Mouse (Mus musculus) intestine, embryonic 15.5 days (tissue): ENCODE results near the gene Tbx21. TPM values are rescaled to one million over a fixed set of nuclear protein-coding genes. Genes with fewer than 3 reads are reported as not detected.

Experiments
- ATAC-seq: fragments of 200-750 bp; cut with Nextera tagmentation; 2 replicates; pipeline ENCODE4 v1.8.0; 2017; ENCODE audit warnings: moderate TSS enrichment, moderate library complexity
- H3K27ac ChIP-seq: fragments of 300-500 bp; sonication (generic); 2 replicates; pipeline ENCODE4 v1.5.1; 2015; ENCODE audit warnings: mild to moderate bottlenecking, inconsistent platforms
- H3K27me3 ChIP-seq: fragments of 300-500 bp; sonication (generic); replicated peaks from 2 replicates; pipeline ENCODE4 v1.6.1; 2015; ENCODE audit warnings: inconsistent platforms
- H3K36me3 ChIP-seq: fragments of 300-500 bp; sonication (generic); 2 replicates; pipeline ENCODE4 v1.6.1; 2015; ENCODE audit warnings: inconsistent platforms
- H3K4me1 ChIP-seq: fragments of 300-500 bp; sonication (generic); replicated peaks from 2 replicates; pipeline ENCODE4 v1.6.1; 2015; ENCODE audit warnings: inconsistent platforms
- H3K4me2 ChIP-seq: fragments of 300-500 bp; sonication (generic); replicated peaks from 2 replicates; pipeline ENCODE4 v1.6.1; 2015; ENCODE audit warnings: mild to moderate bottlenecking, inconsistent platforms
- H3K4me3 ChIP-seq: fragments of 300-500 bp; sonication (generic); replicated peaks from 2 replicates; pipeline ENCODE4 v1.5.1; 2015; ENCODE audit warnings: inconsistent platforms
- H3K9ac ChIP-seq: fragments of 300-500 bp; sonication (generic); 2 replicates; pipeline ENCODE4 v1.6.1; 2015; ENCODE audit warnings: inconsistent platforms
- H3K9me3 ChIP-seq: fragments of 300-500 bp; sonication (generic); 2 replicates; pipeline ENCODE4 v1.6.1; 2016; ENCODE audit warnings: inconsistent platforms
- WGBS: fragments of 180-500 bp; shearing (Covaris S2); methylation state at CpG from one replicate; pipeline ENCODE4 v1.1.7; 2015; 5-methylcytosine and 5-hydroxymethylcytosine counted together
- polyA plus RNA-seq: library from polyadenylated mRNA; unstranded; fragments of >200 nt; fragmentation: Nextera tagmentation; extraction: Ambion mirVana; gene quantifications from 2 replicates; pipeline ENCODE4 v1.2.1, GENCODE M21; 2015

The Tbx21 gene
- 0.24 and 0.25 TPM in 2 replicates for polyA plus RNA-seq

GRCm38 (mm10) chr11:97114671-97115601 lies at the start of gene Tbx21:
TSS of gene Tbx21 (minus strand) at chr11:97115331.
- Histone ChIP-seq H3K36me3 (no peaks in the 10 kb centered on the region), H3K9ac (peak within 1 kb of the TSS; percentile 9), H3K4me1 (peaks cover 15% of the 10 kb centered on the region), H3K9me3 (no peaks in the 10 kb centered on the region), H3K27ac (no peak within 1 kb of the TSS), H3K27me3 (peaks cover 63% of the 10 kb centered on the region), H3K4me2 (peak within 1 kb of the TSS; percentile 76), H3K4me3 (peak within 1 kb of the TSS; percentile 39)
- under 1% methylated on average over 87 of the region's 87 CpGs for WGBS
- 0 out of 2 replicates have a peak, but pooled peaks have one; percentile 23 for ATAC-seq

- no peak for ATAC-seq
- Histone ChIP-seq H3K9me3 (no peaks in the 10 kb centered on the region), H3K9ac (no peak overlapping the region), H3K27me3 (no peaks in the 10 kb centered on the region), H3K36me3 (peaks cover 51% of the 10 kb centered on the region), H3K4me2 (no peak overlapping the region), H3K27ac (no peak overlapping the region), H3K4me1 (no peaks in the 10 kb centered on the region), H3K4me3 (no peak overlapping the region)
- 66% methylated on average over 6 of the region's 6 CpGs for WGBS
Observed at GRCm38 (mm10) chr11:97160341-97160740, 45.2 kb upstream of the Tbx21 start.

GRCm38 (mm10) chr11:97156999-97157398 lies 41.9 kb upstream of the Tbx21 start:
- Histone ChIP-seq H3K36me3 (peaks cover 30% of the 10 kb centered on the region), H3K27ac (no peak overlapping the region), H3K4me1 (peaks cover 9% of the 10 kb centered on the region), H3K27me3 (no peaks in the 10 kb centered on the region), H3K4me2 (no peak overlapping the region), H3K9ac (no peak overlapping the region), H3K9me3 (no peaks in the 10 kb centered on the region), H3K4me3 (no peak overlapping the region)
- 78% methylated on average over 7 of the region's 7 CpGs for WGBS
- ATAC-seq = no peak

GRCm38 (mm10) chr11:97152662-97153287 lies 37.6 kb upstream of the Tbx21 start:
- no peaks in the 10 kb centered on the region for H3K9me3 ChIP-seq
- no peak overlapping the region for H3K9ac ChIP-seq
- no peak overlapping the region for H3K27ac ChIP-seq
- H3K27me3 ChIP-seq = 0 out of 2 replicates have a peak, but pooled peaks cover 3% of the 10 kb centered on the region
- no peak for ATAC-seq
- peak overlapping the region; percentile 3; the same call in 1 of the 2 replicates for H3K4me3 ChIP-seq
- H3K4me1 ChIP-seq = peaks cover 35% of the 10 kb centered on the region
- H3K4me2 ChIP-seq = peak overlapping the region; percentile 96
- peaks cover 7% of the 10 kb centered on the region; the same call in 1 of the 2 replicates for H3K36me3 ChIP-seq
- 32% methylated on average over 10 of the region's 10 CpGs for WGBS

GRCm38 (mm10) chr11:97152023-97152426 lies 36.9 kb upstream of the Tbx21 start:
- 0 out of 2 replicates have a peak, but pooled peaks cover 3% of the 10 kb centered on the region for H3K27me3 ChIP-seq
- H3K27ac ChIP-seq = no peak overlapping the region
- WGBS = 3% methylated on average over 11 of the region's 11 CpGs
- peak overlapping the region; percentile 72 for H3K4me3 ChIP-seq
- H3K4me1 ChIP-seq = peaks cover 35% of the 10 kb centered on the region
- H3K4me2 ChIP-seq = peak overlapping the region; percentile 96
- no peaks in the 10 kb centered on the region for H3K9me3 ChIP-seq
- H3K36me3 ChIP-seq = peaks cover 5% of the 10 kb centered on the region; the same call in 1 of the 2 replicates
- no peak for ATAC-seq
- no peak overlapping the region for H3K9ac ChIP-seq

GRCm38 (mm10) chr11:97151343-97151801 lies 36.2 kb upstream of the Tbx21 start, which contains the start of gene Tbkbp1:
TSS of gene Tbkbp1 (minus strand) at chr11:97151495.
- Histone ChIP-seq H3K4me3 (peak within 1 kb of the TSS; percentile 72), H3K36me3 (peaks cover 4% of the 10 kb centered on the region; the same call in 1 of the 2 replicates), H3K27me3 (0 out of 2 replicates have a peak, but pooled peaks cover 3% of the 10 kb centered on the region), H3K9me3 (no peaks in the 10 kb centered on the region), H3K4me2 (peak within 1 kb of the TSS; percentile 96), H3K9ac (peak within 1 kb of the TSS; percentile 65), H3K4me1 (peaks cover 37% of the 10 kb centered on the region), H3K27ac (peak within 1 kb of the TSS; percentile 81)
- WGBS = 1% methylated on average over 25 of the region's 64 CpGs
- ATAC-seq = peak; percentile 19; the same call in 1 of the 2 replicates

- no peaks in the 10 kb centered on the region for H3K9me3 ChIP-seq
- peak overlapping the region; percentile 65 for H3K9ac ChIP-seq
- H3K27me3 ChIP-seq = 0 out of 2 replicates have a peak, but pooled peaks cover 3% of the 10 kb centered on the region
- H3K4me3 ChIP-seq = peak overlapping the region; percentile 72
- peak overlapping the region; percentile 81 for H3K27ac ChIP-seq
- WGBS = under 1% methylated on average over 88 of the region's 102 CpGs
- peak; percentile 74 for ATAC-seq
- peak overlapping the region; percentile 96 for H3K4me2 ChIP-seq
- H3K4me1 ChIP-seq = peaks cover 40% of the 10 kb centered on the region
- peaks cover 4% of the 10 kb centered on the region for H3K36me3 ChIP-seq
Observed at GRCm38 (mm10) chr11:97150411-97151330, 35.5 kb upstream of the Tbx21 start.

- Histone ChIP-seq H3K4me2 (peak overlapping the region; percentile 96), H3K9me3 (no peaks in the 10 kb centered on the region), H3K9ac (peak overlapping the region; percentile 65), H3K4me1 (peaks cover 40% of the 10 kb centered on the region), H3K4me3 (peak overlapping the region; percentile 72), H3K27ac (peak overlapping the region; percentile 81), H3K27me3 (0 out of 2 replicates have a peak, but pooled peaks cover 3% of the 10 kb centered on the region), H3K36me3 (peaks cover 2% of the 10 kb centered on the region)
- peak; percentile 31 for ATAC-seq
- 8% methylated on average over 14 of the region's 14 CpGs for WGBS
Observed at GRCm38 (mm10) chr11:97149995-97150410, 34.9 kb upstream of the Tbx21 start.

GRCm38 (mm10) chr11:97149026-97149425 lies 33.9 kb upstream of the Tbx21 start:
- H3K4me1 ChIP-seq = peaks cover 40% of the 10 kb centered on the region
- no peaks in the 10 kb centered on the region; the same call in 1 of the 2 replicates for H3K36me3 ChIP-seq
- H3K27me3 ChIP-seq = 0 out of 2 replicates have a peak, but pooled peaks cover 6% of the 10 kb centered on the region
- H3K9ac ChIP-seq = 0 out of 2 replicates have a peak overlapping the region, but pooled peaks have one; percentile 2
- H3K4me3 ChIP-seq = peak overlapping the region; percentile 72
- H3K9me3 ChIP-seq = no peaks in the 10 kb centered on the region
- ATAC-seq = no peak
- 37% methylated on average over 9 of the region's 9 CpGs for WGBS
- peak overlapping the region; percentile 96 for H3K4me2 ChIP-seq
- H3K27ac ChIP-seq = peak overlapping the region; percentile 81; the same call in 1 of the 2 replicates

GRCm38 (mm10) chr11:97148591-97148990 lies 33.5 kb upstream of the Tbx21 start:
- Histone ChIP-seq H3K9ac (no peak overlapping the region), H3K27me3 (0 out of 2 replicates have a peak, but pooled peaks cover 8% of the 10 kb centered on the region), H3K36me3 (no peaks in the 10 kb centered on the region; the same call in 1 of the 2 replicates), H3K4me1 (peaks cover 40% of the 10 kb centered on the region), H3K4me3 (peak overlapping the region; percentile 72), H3K9me3 (no peaks in the 10 kb centered on the region), H3K4me2 (peak overlapping the region; percentile 96), H3K27ac (no peak overlapping the region)
- no peak for ATAC-seq
- WGBS = 34% methylated on average over 12 of the region's 12 CpGs

- peaks cover 34% of the 10 kb centered on the region for H3K4me1 ChIP-seq
- no peak overlapping the region for H3K9ac ChIP-seq
- no peak overlapping the region for H3K27ac ChIP-seq
- H3K36me3 ChIP-seq = no peaks in the 10 kb centered on the region; the same call in 1 of the 2 replicates
- ATAC-seq = no peak
- WGBS = 78% methylated on average over 8 of the region's 8 CpGs
- no peak overlapping the region for H3K4me2 ChIP-seq
- 0 out of 2 replicates have a peak, but pooled peaks cover 8% of the 10 kb centered on the region for H3K27me3 ChIP-seq
- H3K9me3 ChIP-seq = no peaks in the 10 kb centered on the region
- H3K4me3 ChIP-seq = no peak overlapping the region
Observed at GRCm38 (mm10) chr11:97147333-97147732, 32.2 kb upstream of the Tbx21 start.
